Mouse (Mus musculus): ENCODE results near the gene Ctnna3.

GRCm38 (mm10) chr10:64023340-64023739, 593.4 kb downstream of the Ctnna3 start:
- no peak for TF ChIP-seq CTCF (IDR thresholded peaks at IDR 0.05; ENCODE audit: extremely low read depth, insufficient read depth, low read length)
- TF ChIP-seq POLR2A (IDR thresholded peaks at IDR 0.05; ENCODE audit: extremely low read depth, insufficient read depth, low read length), result no peak
